Mouse (Mus musculus) urinary bladder, postnatal 0 days (tissue): ENCODE results near the gene Olfr1502. TPM values are rescaled to one million over a fixed set of nuclear protein-coding genes. Genes with fewer than 3 reads are reported as not detected.

Source experiments
- polyA plus RNA-seq: library from polyadenylated mRNA; unstranded; fragments of >200 nt; fragmentation: Nextera tagmentation; extraction: Ambion mirVana; gene quantifications from 2 replicates; pipeline ENCODE4 v1.2.1, GENCODE M21; 2015

Gene Olfr1502
- polyA plus RNA-seq = not detected in 2 replicates

DNA sequence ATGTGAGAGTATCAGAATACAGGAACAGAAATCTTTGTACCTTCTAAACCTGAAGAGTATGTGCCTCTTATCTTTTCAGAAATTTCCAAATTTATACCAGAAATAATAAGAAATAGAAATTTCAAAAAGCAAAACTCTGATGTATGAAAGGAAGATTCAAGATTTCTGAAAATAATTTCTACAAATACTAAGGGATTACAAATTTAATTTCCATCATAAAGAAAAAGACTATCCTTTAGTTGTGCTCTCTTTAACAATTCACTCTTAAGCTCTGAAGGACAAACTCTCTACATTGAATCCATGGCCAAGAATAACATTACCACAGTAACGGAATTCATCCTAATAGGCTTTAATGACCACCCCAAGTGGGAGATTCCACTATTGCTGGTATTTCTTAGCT lies at the start of gene Olfr1502:
Gene Olfr1502 (plus strand): TSS at position 301 of the 400 bp plus-strand sequence.

DNA sequence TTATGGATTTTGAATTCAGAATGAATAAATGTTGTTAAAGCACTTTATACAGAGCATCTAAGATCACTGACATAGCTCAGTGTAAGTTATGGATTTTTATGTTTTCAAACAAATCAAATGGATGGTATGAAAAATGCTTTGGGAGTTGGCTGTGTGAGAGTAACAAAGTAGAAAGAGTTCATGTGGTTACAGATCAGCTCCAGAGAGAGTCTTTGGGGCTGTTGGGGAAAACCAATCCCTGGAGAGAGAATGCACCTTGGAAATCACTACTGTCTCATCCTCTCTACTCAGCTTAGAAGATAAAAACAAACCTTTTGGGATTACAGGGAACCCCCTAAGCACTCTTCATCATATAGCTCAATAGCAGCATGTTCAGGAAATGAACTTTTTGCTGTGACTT lies 42.2 kb upstream of the Olfr1502 start, which contains the start of gene Olfr1499:
Gene Olfr1499 (minus strand): TSS at position 101 of the 400 bp plus-strand sequence.

DNA sequence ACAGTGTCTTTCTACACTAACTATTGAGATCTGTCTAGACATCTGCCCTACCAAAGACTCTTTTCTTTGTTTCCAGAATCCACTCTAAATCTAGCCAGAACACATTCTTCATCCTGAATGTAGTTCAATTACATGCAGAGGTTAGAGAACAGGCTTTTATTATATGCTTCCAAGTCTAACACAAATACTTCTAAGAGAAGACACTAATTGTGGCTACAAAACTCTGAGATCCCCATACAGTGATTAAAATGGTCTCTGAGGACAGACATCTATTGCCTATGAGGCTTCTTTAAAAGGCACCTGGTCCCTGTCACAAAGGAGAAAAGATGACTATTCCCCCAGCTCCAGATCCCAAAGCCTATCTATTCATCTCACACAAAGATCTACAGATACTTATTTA lies 31.2 kb upstream of the Olfr1502 start, which contains the start of gene Olfr1500:
Gene Olfr1500 (minus strand): TSS at position 101 of the 400 bp plus-strand sequence.

DNA sequence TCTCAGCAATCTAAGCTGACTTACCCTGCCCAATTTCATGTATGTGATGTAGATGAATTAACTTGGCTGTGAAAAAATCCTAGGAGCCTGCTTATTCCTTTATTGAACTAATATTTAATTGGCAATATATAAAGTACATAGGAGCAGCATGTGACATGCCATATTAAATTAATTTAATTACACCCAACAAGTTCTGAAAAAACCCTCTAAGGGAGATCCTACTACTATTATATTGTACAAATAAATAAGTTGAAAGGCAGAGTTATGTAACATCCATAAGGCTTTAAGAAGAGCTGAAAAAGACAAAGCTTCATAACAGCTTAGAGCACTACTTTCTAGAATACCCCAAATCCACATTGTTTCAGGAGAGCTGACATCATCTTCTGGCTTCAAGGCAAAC lies 11.0 kb upstream of the Olfr1502 start, which contains the start of gene Olfr1501:
Gene Olfr1501 (minus strand): TSS at position 101 of the 400 bp plus-strand sequence.

DNA sequence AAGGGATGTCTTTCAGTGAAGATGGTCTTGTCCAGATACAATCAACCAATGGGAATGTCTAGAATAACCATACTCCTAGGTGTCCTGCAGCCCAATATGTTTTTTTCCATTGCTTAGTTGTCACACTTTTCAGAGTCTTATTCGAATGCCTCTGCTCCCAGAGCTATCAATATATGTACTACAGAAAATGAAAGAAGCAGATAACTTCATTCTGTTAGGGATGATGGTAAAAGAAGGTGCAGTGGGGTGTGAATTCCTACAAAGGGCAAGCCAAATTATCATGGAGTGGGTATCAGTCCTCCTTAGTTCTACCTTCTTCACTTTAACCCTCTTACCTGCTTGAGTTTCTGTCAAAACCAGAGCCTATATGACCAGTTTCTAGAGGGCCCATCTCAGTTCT lies 36.2 kb downstream of the Olfr1502 start, which contains the start of gene Olfr1504:
Gene Olfr1504 (minus strand): TSS at position 101 of the 400 bp plus-strand sequence.

Other genes starting within 250 kb of the Olfr1502 start
- gene Olfr1487, start 244.4 kb upstream of the Olfr1502 start, polyA plus RNA-seq = not detected in 2 replicates
- gene Olfr1489, start 230.2 kb upstream of the Olfr1502 start, polyA plus RNA-seq = not detected in 2 replicates
- gene Olfr1490, start 210.7 kb upstream of the Olfr1502 start, polyA plus RNA-seq = not detected in 2 replicates
- not detected in 2 replicates for gene Olfr1491, start 164.5 kb upstream of the Olfr1502 start, polyA plus RNA-seq
- not detected in 2 replicates for gene Olfr1493-ps1, start 138.5 kb upstream of the Olfr1502 start, polyA plus RNA-seq
- gene Olfr1494, start 122.1 kb upstream of the Olfr1502 start, polyA plus RNA-seq = not detected in 2 replicates
- not detected in 2 replicates for gene Olfr1495, start 97.2 kb upstream of the Olfr1502 start, polyA plus RNA-seq
- gene Olfr1496, start 83.9 kb upstream of the Olfr1502 start, polyA plus RNA-seq = not detected in 2 replicates
- gene Olfr1497, start 63.6 kb upstream of the Olfr1502 start, polyA plus RNA-seq = not detected in 2 replicates
- not detected in 2 replicates for gene Olfr1499, start 42.3 kb upstream of the Olfr1502 start, polyA plus RNA-seq
- gene Olfr1500, start 31.3 kb upstream of the Olfr1502 start, polyA plus RNA-seq = not detected in 2 replicates
- not detected in 2 replicates for gene Olfr1501, start 11.1 kb upstream of the Olfr1502 start, polyA plus RNA-seq
- not detected in 2 replicates for gene Olfr1504, start 36.1 kb downstream of the Olfr1502 start, polyA plus RNA-seq
- not detected in 2 replicates for gene Olfr1505, start 51.7 kb downstream of the Olfr1502 start, polyA plus RNA-seq